Mouse (Mus musculus) liver, embryonic 14.5 days (tissue): Measurements from ENCODE around the gene Kpna2. TPM values are rescaled to one million over a fixed set of nuclear protein-coding genes. Genes with fewer than 3 reads are reported as not detected.
A peak's percentile ranks its signal among the peaks of the same experiment; 100 is the strongest.

Experiments
- ATAC-seq: fragments of 200-750 bp; cut with Nextera tagmentation; 2 replicates; pipeline ENCODE4 v1.8.0; 2017; ENCODE audit warnings: moderate number of reproducible peaks, mild to moderate bottlenecking, moderate library complexity; ENCODE audit not compliant: insufficient read depth
- DNase-seq, 3 experiments: peaks; one replicate each; pipeline ENCODE4 v3.0.0-alpha.2; 2012 to 2013; ENCODE audit warnings: low read depth in 3 of 3, low spot score in 3 of 3
- H3K27ac ChIP-seq: fragments of 300-500 bp; sonication (generic); 2 replicates; pipeline ENCODE4 v1.5.1; 2014; ENCODE audit warnings: moderate library complexity, mild to moderate bottlenecking, control low read depth, inconsistent platforms
- H3K27me3 ChIP-seq: fragments of 300-500 bp; sonication (generic); 2 replicates; pipeline ENCODE4 v1.6.1; 2014; ENCODE audit warnings: mild to moderate bottlenecking, low read length, moderate library complexity; ENCODE audit not compliant: control insufficient read depth, insufficient read depth
- H3K36me3 ChIP-seq: fragments of 300-500 bp; sonication (generic); replicated peaks from 2 replicates; pipeline ENCODE4 v1.6.1; 2014; ENCODE audit warnings: low read depth; ENCODE audit not compliant: control insufficient read depth, insufficient read depth
- H3K4me1 ChIP-seq, 2 experiments: fragments of 200-500 bp in 1 of 2; fragments of 300-500 bp in 1 of 2; sonication (generic) in 1 of 2; replicated peaks; 2 replicates each; pipeline ENCODE4 v1.6.1; 2012 to 2014; ENCODE audit warnings: antibody characterized with exemption in 1 of 2, inconsistent platforms in 1 of 2, low read length in 1 of 2; ENCODE audit not compliant: control insufficient read depth in 2 of 2, insufficient read depth in 2 of 2
- H3K4me2 ChIP-seq: fragments of 300-500 bp; sonication (generic); 2 replicates; pipeline ENCODE4 v1.6.1; 2014; ENCODE audit warnings: low read depth, mild to moderate bottlenecking, control low read depth, moderate library complexity
- H3K4me3 ChIP-seq, 2 experiments: fragments of 200-500 bp in 1 of 2; fragments of 300-500 bp in 1 of 2; sonication (generic) in 1 of 2; 2 replicates each; pipeline ENCODE4 v1.5.1; 2012 to 2014; ENCODE audit warnings: low read depth in 2 of 2, low read length in 2 of 2, mild to moderate bottlenecking in 2 of 2, control low read depth in 1 of 2, inconsistent platforms in 1 of 2, moderate library complexity in 1 of 2; ENCODE audit not compliant: insufficient read depth in 1 of 2
- H3K9ac ChIP-seq: fragments of 300-500 bp; sonication (generic); replicated peaks from 2 replicates; pipeline ENCODE4 v1.6.1; 2014; ENCODE audit warnings: mild to moderate bottlenecking, control low read depth, moderate library complexity
- H3K9me3 ChIP-seq: fragments of 300-500 bp; sonication (generic); 2 replicates; pipeline ENCODE4 v1.6.1; 2016; ENCODE audit warnings: low read length, mixed read lengths; ENCODE audit not compliant: control insufficient read depth
- CTCF ChIP-seq: IDR thresholded peaks from 2 replicates; pipeline ENCODE4 v1.5.1; 2016; ENCODE audit warnings: antibody characterized with exemption, low read depth, control low read depth
- EP300 ChIP-seq: IDR thresholded peaks from 2 replicates; pipeline ENCODE4 v1.6.1; 2016; ENCODE audit warnings: antibody characterized with exemption, low read depth
- WGBS: fragments of 180-500 bp; shearing (Covaris S2); extraction: QIAGEN DNeasy Blood & Tissue Kit; methylation state at CpG from one replicate; pipeline ENCODE4 v1.1.7; 2014; ENCODE audit not compliant: insufficient replicate concordance; 5-methylcytosine and 5-hydroxymethylcytosine counted together
- polyA plus RNA-seq, 2 experiments: library from polyadenylated mRNA; depleted of rRNA in 1 of 2; stranded (reverse) in 1 of 2; unstranded in 1 of 2; fragments of >200 nt; fragmentation: Nextera tagmentation in 1 of 2; extraction: Ambion mirVana in 1 of 2; gene quantifications; 2 replicates each; pipeline versions ENCODE4 v1.2.1 to v1.2.3; 2012 to 2014

The Kpna2 gene
- polyA plus RNA-seq, 2 experiments, result 158 to 277 TPM

- H3K27me3 ChIP-seq, result no peaks in the 10 kb centered on the region
- 87% methylated on average over 11 of the region's 11 CpGs for WGBS
- peaks cover 3 to 7% of the 10 kb centered on the region in 2 experiments for H3K4me1 ChIP-seq
- DNase-seq, result no peak
- H3K27ac ChIP-seq, result no peak overlapping the region
- no peaks in the 10 kb centered on the region for H3K9me3 ChIP-seq
- 0 out of 2 replicates have a peak, but pooled peaks have one; percentile 6 for ATAC-seq
- no peak overlapping the region for H3K4me3 ChIP-seq
- H3K4me2 ChIP-seq, result no peak overlapping the region
- peaks cover 29% of the 10 kb centered on the region for H3K36me3 ChIP-seq
- H3K9ac ChIP-seq, result no peak overlapping the region
- TF ChIP-seq CTCF (no peak), EP300 (no peak)
Observed at GRCm38 (mm10) chr11:107043361-107043760, 44.0 kb upstream of the Kpna2 start.

DNA sequence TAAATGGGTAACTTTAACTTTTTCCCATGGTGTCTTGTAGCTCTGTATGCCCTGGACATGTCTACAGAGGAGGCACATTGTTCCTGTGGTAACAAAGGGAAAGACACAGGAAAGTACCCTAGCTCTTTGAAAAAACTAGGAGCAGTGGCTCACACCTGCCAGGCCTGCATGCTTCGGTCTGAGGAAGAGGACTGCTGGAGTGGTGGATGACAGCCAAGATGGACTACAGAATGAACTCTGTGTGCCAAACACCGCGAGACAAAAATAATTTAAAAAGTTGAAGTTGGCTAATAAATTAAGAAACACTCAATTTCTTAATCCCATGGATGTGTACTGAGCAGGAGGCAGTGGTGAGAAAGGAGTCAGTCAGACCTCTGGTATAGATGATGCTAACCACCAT, 42.1 kb upstream of the Kpna2 start:
- ATAC-seq (no peak), DNase-seq (no peak)
- Histone ChIP-seq H3K4me2 (no peak overlapping the region), H3K36me3 (peaks cover 27% of the 10 kb centered on the region), H3K27me3 (no peaks in the 10 kb centered on the region), H3K9ac (no peak overlapping the region), H3K4me3 (no peak overlapping the region), H3K9me3 (no peaks in the 10 kb centered on the region), H3K4me1 (peaks cover 3 to 7% of the 10 kb centered on the region in 2 experiments), H3K27ac (no peak overlapping the region)
- 89% methylated on average over 3 of the region's 3 CpGs for WGBS
- TF ChIP-seq EP300 (no peak), CTCF (no peak)

DNA sequence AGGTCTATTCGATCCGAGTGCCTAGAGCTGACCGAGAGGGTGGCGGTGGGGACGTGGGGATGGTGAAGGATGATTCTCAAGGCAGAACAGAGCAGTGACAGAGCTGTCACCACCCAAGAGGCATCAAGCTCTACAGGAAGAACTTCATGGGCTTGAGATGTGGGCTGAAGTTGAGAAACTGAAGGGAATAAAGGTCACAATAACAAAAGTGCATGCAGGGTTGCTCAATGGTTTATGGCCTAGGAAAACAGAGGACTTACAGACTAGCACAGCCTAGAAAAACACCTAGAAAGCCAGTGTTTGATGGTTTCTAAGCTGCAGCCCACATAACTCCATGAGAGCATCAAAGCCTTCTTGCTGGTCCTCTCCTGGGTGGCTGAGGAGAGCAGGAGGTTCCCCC, 40.1 kb upstream of the Kpna2 start:
- WGBS, result 87% methylated on average over 5 of the region's 5 CpGs
- ATAC-seq, result no peak
- Histone ChIP-seq H3K27ac (no peak overlapping the region), H3K36me3 (peaks cover 23% of the 10 kb centered on the region), H3K27me3 (no peaks in the 10 kb centered on the region), H3K4me2 (no peak overlapping the region), H3K4me3 (no peak overlapping the region), H3K9ac (no peak overlapping the region), H3K9me3 (no peaks in the 10 kb centered on the region), H3K4me1 (peaks cover 3 to 7% of the 10 kb centered on the region in 2 experiments)
- TF ChIP-seq CTCF, result no peak
- no peak for TF ChIP-seq EP300
- no peak for DNase-seq

DNA sequence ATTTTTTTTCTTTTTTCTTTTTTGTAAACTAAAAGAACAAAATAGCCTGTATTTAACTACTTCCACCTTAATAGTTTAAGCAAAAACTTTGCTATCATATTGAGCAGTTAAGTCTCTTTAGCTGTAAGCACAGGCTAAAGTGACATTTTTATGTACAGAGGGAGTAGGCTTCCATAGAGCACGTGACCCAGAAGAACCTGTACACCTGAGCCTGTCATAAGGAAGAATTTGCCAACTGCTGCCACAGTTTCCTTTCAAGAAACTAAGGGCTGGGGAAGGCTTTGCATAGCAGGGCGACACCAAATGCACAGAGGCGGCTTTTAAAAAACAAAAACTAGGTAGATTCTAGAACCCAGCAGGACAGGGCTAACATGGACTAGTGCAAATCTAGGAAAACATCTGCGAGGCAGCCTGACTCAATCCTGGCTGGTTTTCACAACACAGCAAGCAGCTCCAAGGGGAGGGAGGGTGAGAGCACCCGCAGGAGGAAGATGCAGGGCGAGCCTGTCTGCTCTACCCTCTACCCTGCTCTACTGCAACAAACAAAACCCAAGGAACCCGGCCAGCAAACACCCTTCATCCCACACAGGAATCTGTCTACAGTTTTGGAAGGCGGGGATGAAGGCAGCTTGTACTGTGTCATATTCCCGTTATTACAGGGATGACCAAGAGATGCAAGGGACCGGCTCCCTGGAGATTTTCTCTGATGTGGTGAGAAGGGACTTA, 34.9 kb upstream of the Kpna2 start:
- no peaks in the 10 kb centered on the region for H3K4me1 ChIP-seq
- H3K9me3 ChIP-seq, result no peaks in the 10 kb centered on the region
- H3K4me2 ChIP-seq, result no peak overlapping the region
- ATAC-seq (no peak), DNase-seq (no peak)
- H3K4me3 ChIP-seq, result no peak overlapping the region
- no peak overlapping the region for H3K9ac ChIP-seq
- H3K36me3 ChIP-seq, result no peaks in the 10 kb centered on the region; the same call in none of the 2 replicates
- TF ChIP-seq CTCF, result no peak
- no peak for TF ChIP-seq EP300
- 79% methylated on average over 10 of the region's 10 CpGs for WGBS
- H3K27me3 ChIP-seq, result no peaks in the 10 kb centered on the region; the same call in 1 of the 2 replicates
- no peak overlapping the region for H3K27ac ChIP-seq

GRCm38 (mm10) chr11:107031635-107032034, 32.3 kb upstream of the Kpna2 start:
- DNase-seq (no peak), ATAC-seq (no peak)
- Histone ChIP-seq H3K4me2 (no peak overlapping the region), H3K4me3 (no peak overlapping the region), H3K27me3 (peaks cover 5% of the 10 kb centered on the region), H3K9me3 (no peaks in the 10 kb centered on the region), H3K9ac (no peak overlapping the region), H3K27ac (no peak overlapping the region), H3K36me3 (no peaks in the 10 kb centered on the region), H3K4me1 (peaks cover 0 to 7% of the 10 kb centered on the region in 2 experiments; a peak in 2 of 4 replicates)
- WGBS, result 63% methylated on average over 7 of the region's 7 CpGs
- TF ChIP-seq CTCF (no peak), EP300 (no peak)
